Mouse (Mus musculus) right cerebral cortex, adult 2 months (tissue): ENCODE measurements around the gene Magea2.
"Not testable (repeated sequence)": the region's sequence is repeated elsewhere in the genome, so short reads cannot be mapped to it uniquely, and the experiment has no call there.

ENCODE experiments used
- DNase-seq, 2 experiments: peaks; one replicate each; pipeline ENCODE4 v3.0.0; 2021 to 2022; ENCODE audit warnings: low spot score in 2 of 2

Magea2 gene

GRCm38 (mm10) chrX:155093566-155093965, at the start of gene Magea2:
TSS of gene Magea2 (minus strand) at chrX:155093666.
- not testable (repeated sequence) for DNase-seq

GRCm38 (mm10) chrX:155128312-155128711, 34.8 kb upstream of the Magea2 start, which contains the start of gene Cldn34b2:
TSS of gene Cldn34b2 (minus strand) at chrX:155128412.
- DNase-seq, result not testable (repeated sequence)

GRCm38 (mm10) chrX:155098024-155098423, 4.6 kb upstream of the Magea2 start:
- peak; percentile 8 to 14 for DNase-seq

GRCm38 (mm10) chrX:155089693-155090092, 3.8 kb downstream of the Magea2 start, which contains the start of gene Magea1:
TSS of gene Magea1 (minus strand) at chrX:155089793.
- DNase-seq, result not testable (repeated sequence)

GRCm38 (mm10) chrX:155063045-155063444, 30.4 kb downstream of the Magea2 start, which contains the start of gene Magea5:
TSS of gene Magea5 (minus strand) at chrX:155063145.
- not testable (repeated sequence) for DNase-seq

GRCm38 (mm10) chrX:154995750-154996149, 97.7 kb downstream of the Magea2 start, which contains the start of gene Magea8:
TSS of gene Magea8 (minus strand) at chrX:154995850.
- DNase-seq, result not testable (repeated sequence)
